Mouse (Mus musculus) hindbrain, embryonic 14.5 days (tissue): ENCODE measurements around the gene Zfp568. TPM values are rescaled to one million over a fixed set of nuclear protein-coding genes. Genes with fewer than 3 reads are reported as not detected.

Experiments
- ATAC-seq: fragments of 200-750 bp; cut with Nextera tagmentation; 2 replicates; pipeline ENCODE4 v1.8.0; 2017; ENCODE audit warnings: moderate number of reproducible peaks, mild to moderate bottlenecking, moderate TSS enrichment, moderate library complexity; ENCODE audit not compliant: low FRiP score
- DNase-seq: peaks from one replicate; pipeline ENCODE4 v3.0.0-alpha.2; 2015; ENCODE audit warnings: low spot score
- H3K27ac ChIP-seq: fragments of 300-500 bp; sonication (generic); 2 replicates; pipeline ENCODE4 v1.5.1; 2014; ENCODE audit warnings: mild to moderate bottlenecking, moderate library complexity
- H3K27me3 ChIP-seq: fragments of 300-500 bp; sonication (generic); 2 replicates; pipeline ENCODE4 v1.6.1; 2014; ENCODE audit warnings: mild to moderate bottlenecking, low read length, mixed read lengths; ENCODE audit not compliant: control insufficient read depth, insufficient read depth
- H3K36me3 ChIP-seq: fragments of 300-500 bp; sonication (generic); replicated peaks from 2 replicates; pipeline ENCODE4 v1.6.1; 2014; ENCODE audit not compliant: control insufficient read depth, insufficient read depth
- H3K4me1 ChIP-seq: fragments of 300-500 bp; sonication (generic); replicated peaks from 2 replicates; pipeline ENCODE4 v1.6.1; 2014; ENCODE audit warnings: antibody characterized with exemption, low read length, mixed read lengths; ENCODE audit not compliant: control insufficient read depth, insufficient read depth
- H3K4me2 ChIP-seq: fragments of 300-500 bp; sonication (generic); replicated peaks from 2 replicates; pipeline ENCODE4 v1.6.1; 2014; ENCODE audit warnings: mild to moderate bottlenecking, moderate library complexity
- H3K4me3 ChIP-seq: fragments of 300-500 bp; sonication (generic); replicated peaks from 2 replicates; pipeline ENCODE4 v1.5.1; 2014; ENCODE audit warnings: mild to moderate bottlenecking, low read length
- H3K9ac ChIP-seq: fragments of 300-500 bp; sonication (generic); 2 replicates; pipeline ENCODE4 v1.6.1; 2014
- H3K9me3 ChIP-seq: fragments of 300-500 bp; sonication (generic); 2 replicates; pipeline ENCODE4 v1.6.1; 2016; ENCODE audit warnings: low read length; ENCODE audit not compliant: control insufficient read depth
- WGBS: fragments of 180-500 bp; shearing (Covaris S2); extraction: QIAGEN DNeasy Blood & Tissue Kit; methylation state at CpG from one replicate; pipeline ENCODE4 v1.1.7; 2014; 5-methylcytosine and 5-hydroxymethylcytosine counted together
- polyA plus RNA-seq: library from polyadenylated mRNA; unstranded; fragments of >200 nt; fragmentation: Nextera tagmentation; extraction: Ambion mirVana; gene quantifications from 2 replicates; pipeline ENCODE4 v1.2.1, GENCODE M21; 2014

Zfp568 gene
- 4.3 and 4.5 TPM in 2 replicates for polyA plus RNA-seq

- no peaks in the 10 kb centered on the region for H3K27me3 ChIP-seq
- DNase-seq (peak; percentile 88), ATAC-seq (peak; percentile 96)
- WGBS = under 1% methylated on average over 61 of the region's 62 CpGs
- peak within 1 kb of the TSS; percentile 86 for H3K9ac ChIP-seq
- peak within 1 kb of the TSS; percentile 96 for H3K4me3 ChIP-seq
- no peaks in the 10 kb centered on the region for H3K9me3 ChIP-seq
- peak within 1 kb of the TSS; percentile 86 for H3K27ac ChIP-seq
- peaks cover 25% of the 10 kb centered on the region for H3K36me3 ChIP-seq
- peaks cover 19% of the 10 kb centered on the region for H3K4me1 ChIP-seq
- peak within 1 kb of the TSS; percentile 55 for H3K4me2 ChIP-seq
These were observed at the start of gene Zfp568 for GRCm38 (mm10) chr7:29983690-29984380. Gene Zfp568 (plus strand): TSS chr7:29983955.

DNA sequence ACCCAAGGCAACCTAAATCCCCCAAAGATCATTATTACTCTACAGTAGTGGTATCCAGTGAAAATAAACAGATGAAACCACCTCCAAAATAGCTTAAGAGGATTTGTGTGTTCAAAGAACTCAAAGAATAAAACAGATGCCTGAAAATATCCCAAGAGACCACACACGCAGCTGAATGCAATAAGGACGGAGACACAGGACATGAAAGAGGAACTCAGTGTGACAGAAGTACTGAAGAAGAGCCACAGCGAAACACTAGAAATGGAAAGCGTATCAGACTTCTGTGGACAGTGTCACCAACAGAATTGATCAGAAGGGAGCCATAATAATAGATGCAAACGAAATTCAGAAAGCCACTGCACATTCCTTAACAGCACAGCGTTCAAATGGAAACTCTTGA is 44.9 kb upstream of the Zfp568 start:
- Histone ChIP-seq H3K4me2 (no peak overlapping the region), H3K36me3 (peaks cover 75% of the 10 kb centered on the region), H3K4me1 (no peaks in the 10 kb centered on the region), H3K27ac (no peak overlapping the region), H3K9ac (no peak overlapping the region), H3K9me3 (no peaks in the 10 kb centered on the region), H3K27me3 (no peaks in the 10 kb centered on the region), H3K4me3 (no peak overlapping the region)
- ATAC-seq (no peak), DNase-seq (no peak)
- WGBS = 82% methylated on average over 6 of the region's 6 CpGs

GRCm38 (mm10) chr7:29941027-29941426 is 42.7 kb upstream of the Zfp568 start:
- Histone ChIP-seq H3K9me3 (no peaks in the 10 kb centered on the region), H3K27me3 (no peaks in the 10 kb centered on the region), H3K27ac (no peak overlapping the region), H3K4me3 (no peak overlapping the region), H3K4me2 (no peak overlapping the region), H3K4me1 (no peaks in the 10 kb centered on the region), H3K9ac (no peak overlapping the region), H3K36me3 (peaks cover 62% of the 10 kb centered on the region)
- 81% methylated on average over 11 of the region's 11 CpGs for WGBS
- ATAC-seq (no peak), DNase-seq (no peak)

GRCm38 (mm10) chr7:29942740-29943139 is 41.0 kb upstream of the Zfp568 start:
- WGBS = 45% methylated on average over 2 of the region's 2 CpGs
- no peaks in the 10 kb centered on the region for H3K9me3 ChIP-seq
- no peaks in the 10 kb centered on the region for H3K4me1 ChIP-seq
- no peak for DNase-seq
- no peak for ATAC-seq
- H3K9ac ChIP-seq = no peak overlapping the region
- H3K27ac ChIP-seq = no peak overlapping the region
- no peaks in the 10 kb centered on the region for H3K27me3 ChIP-seq
- H3K36me3 ChIP-seq = peaks cover 46% of the 10 kb centered on the region
- no peak overlapping the region for H3K4me2 ChIP-seq
- no peak overlapping the region for H3K4me3 ChIP-seq

- Histone ChIP-seq H3K27me3 (no peaks in the 10 kb centered on the region), H3K4me3 (no peak overlapping the region), H3K27ac (no peak overlapping the region), H3K36me3 (peaks cover 51% of the 10 kb centered on the region), H3K4me2 (no peak overlapping the region), H3K9me3 (no peaks in the 10 kb centered on the region), H3K9ac (no peak overlapping the region), H3K4me1 (no peaks in the 10 kb centered on the region)
- no peak for DNase-seq
- 81% methylated on average over 2 of the region's 2 CpGs for WGBS
- no peak for ATAC-seq
These were observed 40.0 kb upstream of the Zfp568 start for GRCm38 (mm10) chr7:29943720-29944119.

DNA sequence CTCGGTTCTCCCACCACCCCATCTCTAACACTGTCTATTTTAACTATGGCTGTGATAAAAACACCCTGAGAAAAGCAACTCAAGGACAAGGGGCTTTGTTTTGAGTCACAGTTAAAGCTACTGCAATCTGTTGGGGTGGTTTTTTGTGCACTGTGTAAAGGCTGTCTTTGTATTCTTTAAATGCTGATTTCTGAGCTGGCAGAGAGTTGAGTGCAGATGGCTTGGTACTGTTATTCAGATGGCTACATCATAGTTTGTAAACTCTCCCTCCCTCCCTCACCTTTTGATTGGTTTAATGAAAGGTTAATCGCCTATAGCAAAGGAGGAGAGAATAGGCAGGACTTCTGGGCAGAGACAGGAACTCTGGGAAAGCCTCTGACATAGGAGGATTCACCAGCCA is 39.6 kb upstream of the Zfp568 start:
- H3K9me3 ChIP-seq = no peaks in the 10 kb centered on the region
- 81% methylated on average over 2 of the region's 2 CpGs for WGBS
- H3K9ac ChIP-seq = no peak overlapping the region
- ATAC-seq (no peak), DNase-seq (no peak)
- H3K4me2 ChIP-seq = no peak overlapping the region
- H3K36me3 ChIP-seq = peaks cover 56% of the 10 kb centered on the region
- H3K27me3 ChIP-seq = no peaks in the 10 kb centered on the region
- no peaks in the 10 kb centered on the region for H3K4me1 ChIP-seq
- no peak overlapping the region for H3K4me3 ChIP-seq
- no peak overlapping the region for H3K27ac ChIP-seq

GRCm38 (mm10) chr7:29953086-29953485 is 30.7 kb upstream of the Zfp568 start:
- DNase-seq (no peak), ATAC-seq (no peak)
- Histone ChIP-seq H3K27ac (peak overlapping the region; percentile 92), H3K27me3 (no peaks in the 10 kb centered on the region), H3K4me2 (peak overlapping the region; percentile 60), H3K9me3 (no peaks in the 10 kb centered on the region), H3K36me3 (peaks cover 23% of the 10 kb centered on the region), H3K4me3 (peak overlapping the region; percentile 67), H3K9ac (peak overlapping the region; percentile 84), H3K4me1 (no peaks in the 10 kb centered on the region)
- 37% methylated on average over 10 of the region's 10 CpGs for WGBS

- H3K4me2 ChIP-seq = peak within 1 kb of the TSS; percentile 60
- WGBS = 1% methylated on average over 52 of the region's 52 CpGs
- peak within 1 kb of the TSS; percentile 67 for H3K4me3 ChIP-seq
- H3K9ac ChIP-seq = peak within 1 kb of the TSS; percentile 84
- ATAC-seq (peak; percentile 91), DNase-seq (peak; percentile 79)
- H3K4me1 ChIP-seq = no peaks in the 10 kb centered on the region
- H3K36me3 ChIP-seq = peaks cover 19% of the 10 kb centered on the region
- H3K9me3 ChIP-seq = no peaks in the 10 kb centered on the region
- peak within 1 kb of the TSS; percentile 92 for H3K27ac ChIP-seq
- H3K27me3 ChIP-seq = no peaks in the 10 kb centered on the region
These were observed 30.0 kb upstream of the Zfp568 start, which contains the start of gene Zfp74 for GRCm38 (mm10) chr7:29953513-29954401. Gene Zfp74 (minus strand): TSS chr7:29954089.

- no peak overlapping the region; the same call in 1 of the 2 replicates for H3K4me3 ChIP-seq
- 25% methylated on average over 4 of the region's 4 CpGs for WGBS
- H3K36me3 ChIP-seq = peaks cover 10% of the 10 kb centered on the region; the same call in 1 of the 2 replicates
- ATAC-seq (no peak), DNase-seq (peak; percentile 52)
- no peak overlapping the region for H3K27ac ChIP-seq
- no peaks in the 10 kb centered on the region for H3K4me1 ChIP-seq
- H3K9me3 ChIP-seq = no peaks in the 10 kb centered on the region
- no peak overlapping the region for H3K9ac ChIP-seq
- no peaks in the 10 kb centered on the region for H3K27me3 ChIP-seq
- peak overlapping the region; percentile 60 for H3K4me2 ChIP-seq
These were observed 29.0 kb upstream of the Zfp568 start for GRCm38 (mm10) chr7:29954731-29955130.
